Mouse (Mus musculus) liver, adult (tissue): ENCODE measurements around the gene Gm11077.

Source experiments
- GATA4 ChIP-seq: IDR thresholded peaks from 2 replicates; pipeline ENCODE4 v1.6.1; 2014; ENCODE audit warnings: mild to moderate bottlenecking, low read length; ENCODE audit not compliant: insufficient replicate concordance

Gene Gm11077

DNA sequence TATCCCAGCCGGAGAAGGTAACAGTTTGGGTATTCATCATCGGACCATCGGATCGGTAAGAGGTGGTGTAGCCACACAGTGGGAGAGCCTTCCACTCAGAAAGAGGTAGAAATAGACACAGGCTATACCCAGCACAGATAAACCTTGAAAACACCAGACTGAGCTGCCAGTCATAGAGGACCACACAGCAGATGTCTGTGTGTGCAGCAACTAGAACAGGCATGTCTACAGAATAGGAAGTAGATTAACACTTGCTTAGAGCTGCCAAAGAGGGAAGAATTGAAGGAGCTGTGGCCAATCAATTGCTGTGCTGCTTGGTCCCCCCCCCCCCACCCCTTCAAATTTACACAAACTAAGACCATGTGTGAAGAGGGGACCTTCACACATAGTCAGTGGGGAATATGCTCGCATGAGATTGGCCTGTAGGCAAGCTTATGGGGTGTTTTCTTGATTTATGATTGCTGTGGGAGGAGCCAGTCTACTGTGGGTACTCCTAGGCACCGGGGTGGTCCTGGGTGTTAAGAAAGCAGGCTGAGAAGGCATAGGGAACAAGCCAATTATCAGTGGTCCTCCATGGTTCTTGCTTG is 64.7 kb downstream of the Gm11077 start:
- TF ChIP-seq GATA4, result no peak

DNA sequence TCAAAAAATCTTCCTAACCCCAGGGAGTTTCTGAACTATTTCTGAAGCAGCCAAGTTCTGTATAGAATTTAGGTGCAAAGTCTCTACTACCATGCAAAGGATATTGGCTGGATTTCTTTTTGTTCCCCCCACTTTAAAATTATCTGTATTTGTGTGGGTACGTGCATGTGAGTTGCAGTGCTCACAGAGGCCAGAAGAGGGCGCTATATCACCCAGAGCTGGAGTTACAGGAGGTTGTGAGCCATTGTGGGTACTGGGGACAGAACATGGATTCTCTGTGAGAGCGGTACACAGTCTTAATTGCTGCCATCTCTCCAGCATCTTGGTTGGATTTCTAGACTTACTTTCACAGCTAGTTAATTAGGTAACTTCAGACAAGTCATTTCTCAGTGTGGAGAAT is 69.8 kb downstream of the Gm11077 start:
- no peak for TF ChIP-seq GATA4

DNA sequence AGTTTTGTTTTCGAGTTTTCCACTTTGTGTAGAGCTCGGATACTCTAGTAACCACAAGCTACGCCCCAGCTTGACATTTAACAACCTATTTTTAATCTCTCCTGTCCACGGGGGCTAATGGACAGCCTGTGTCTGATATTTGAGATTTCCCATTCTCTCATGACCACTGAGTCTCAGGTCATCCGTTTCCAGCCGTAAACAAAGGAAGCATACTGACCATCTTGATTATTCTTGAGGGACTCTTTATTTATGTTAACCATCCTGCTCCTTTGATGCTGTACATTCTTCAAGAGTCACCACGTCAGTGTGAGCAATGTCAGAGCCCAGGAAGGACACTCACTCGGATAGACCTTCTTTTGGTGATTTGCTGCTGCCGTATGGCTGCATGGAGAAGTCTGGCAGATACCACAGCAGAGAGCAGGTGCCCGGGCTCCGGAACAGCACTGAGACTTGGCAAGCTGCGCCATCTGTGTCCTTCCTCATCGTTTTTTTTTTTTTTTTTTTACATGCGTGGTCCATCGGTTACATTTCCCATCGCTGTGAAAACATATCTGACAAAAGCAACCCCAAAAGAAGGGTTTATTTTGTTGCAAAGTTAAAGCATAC is 70.5 kb downstream of the Gm11077 start:
- no peak for TF ChIP-seq GATA4

DNA sequence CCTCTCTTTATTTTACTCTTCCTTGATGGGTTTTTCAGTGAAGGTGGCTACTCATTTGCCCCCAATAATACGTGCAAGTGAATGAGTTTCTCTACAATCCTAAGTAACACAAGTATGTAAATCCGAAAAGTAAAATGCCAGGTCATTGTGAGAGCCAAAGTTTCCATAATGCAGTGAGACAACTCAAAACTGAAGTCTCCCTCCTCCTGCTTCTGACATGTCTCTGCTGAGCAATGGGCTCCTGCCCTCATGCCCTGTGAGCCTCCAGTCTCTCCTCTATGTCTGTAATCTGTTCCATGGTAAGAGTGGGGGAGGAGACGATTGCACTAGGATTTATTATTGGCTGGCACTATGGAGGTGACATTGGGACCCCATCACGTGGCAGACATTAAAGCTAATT is 71.5 kb downstream of the Gm11077 start:
- no peak for TF ChIP-seq GATA4
